Mouse (Mus musculus): ENCODE results near the gene Rnf135. TPM values are rescaled to one million over a fixed set of nuclear protein-coding genes. Genes with fewer than 3 reads are reported as not detected.

Rnf135 gene
- polyA plus RNA-seq, 1 experiment from 2014 or later: 10.6 TPM

GRCm38 (mm10) chr11:80247026-80247425, 63.4 kb downstream of the Rnf135 start:
- Histone ChIP-seq H3K4me2 (no peak overlapping the region), H3K36me3 (peaks cover 93% of the 10 kb centered on the region), H3K9me3 (no peaks in the 10 kb centered on the region), H3K9ac (no peak overlapping the region), H3K4me1 (peaks cover 17% of the 10 kb centered on the region), H3K4me3 (no peak overlapping the region), H3K27me3 (replicated peaks) (no peaks in the 10 kb centered on the region), H3K27ac (replicated peaks) (no peak overlapping the region)
- no peak for ATAC-seq (ENCODE audit: extremely low read depth, insufficient number of reproducible peaks, low FRiP score, low TSS enrichment)

GRCm38 (mm10) chr11:80248531-80248930, 64.9 kb downstream of the Rnf135 start:
- Histone ChIP-seq H3K27ac (replicated peaks) (no peak overlapping the region), H3K27me3 (replicated peaks) (no peaks in the 10 kb centered on the region), H3K4me2 (no peak overlapping the region), H3K36me3 (peaks cover 90% of the 10 kb centered on the region), H3K4me1 (peaks cover 17% of the 10 kb centered on the region), H3K9me3 (no peaks in the 10 kb centered on the region), H3K4me3 (no peak overlapping the region), H3K9ac (no peak overlapping the region)
- 86% methylated on average over 3 of the region's 3 CpGs for WGBS
- ATAC-seq (ENCODE audit: extremely low read depth, insufficient number of reproducible peaks, low FRiP score, low TSS enrichment): no peak

Other genes starting within 250 kb of the Rnf135 start
- gene Utp6, start 221.5 kb upstream of the Rnf135 start, polyA plus RNA-seq (2015; fragmentation: Nextera tagmentation; extraction: Ambion mirVana): 28.3 and 31.1 TPM in 2 replicates
- 13.4 and 13.6 TPM in 2 replicates for gene Suz12, start 190.7 kb upstream of the Rnf135 start, polyA plus RNA-seq (2015; fragmentation: Nextera tagmentation; extraction: Ambion mirVana)
- gene Crlf3, start 102.9 kb upstream of the Rnf135 start, polyA plus RNA-seq (2015; fragmentation: Nextera tagmentation; extraction: Ambion mirVana): 30.2 and 35.1 TPM in 2 replicates
- gene Atad5, start 94.5 kb upstream of the Rnf135 start, polyA plus RNA-seq (2015; fragmentation: Nextera tagmentation; extraction: Ambion mirVana): 5.5 and 5.7 TPM in 2 replicates
- 27.2 and 29.6 TPM in 2 replicates for gene Tefm, start 41.7 kb upstream of the Rnf135 start, polyA plus RNA-seq (2015; fragmentation: Nextera tagmentation; extraction: Ambion mirVana)
- 1.2 TPM in 2 replicates for gene Adap2, start 29.7 kb upstream of the Rnf135 start, polyA plus RNA-seq (2015; fragmentation: Nextera tagmentation; extraction: Ambion mirVana)
- 52.5 and 56.4 TPM in 2 replicates for gene Rhot1, start 25.2 kb downstream of the Rnf135 start, polyA plus RNA-seq (2015; fragmentation: Nextera tagmentation; extraction: Ambion mirVana)
- gene Rhbdl3, start 117.1 kb downstream of the Rnf135 start, polyA plus RNA-seq (2015; fragmentation: Nextera tagmentation; extraction: Ambion mirVana): 0.71 and 0.79 TPM in 2 replicates
- 15.1 and 16.6 TPM in 2 replicates for gene 5730455P16Rik, start 194.2 kb downstream of the Rnf135 start, polyA plus RNA-seq (2015; fragmentation: Nextera tagmentation; extraction: Ambion mirVana)
- 135 and 144 TPM in 2 replicates for gene Zfp207, start 199.4 kb downstream of the Rnf135 start, polyA plus RNA-seq (2015; fragmentation: Nextera tagmentation; extraction: Ambion mirVana)
- 194 and 213 TPM in 2 replicates for gene Psmd11, start 244.8 kb downstream of the Rnf135 start, polyA plus RNA-seq (2015; fragmentation: Nextera tagmentation; extraction: Ambion mirVana)